Mouse (Mus musculus) kidney, postnatal 0 days (tissue): ENCODE measurements at regions not wholly inside any gene's neighbourhood (a gene's known extent, or its start where the extent isn't known, plus 50 kb on each side); places are given as distances from the start of the nearest gene placed in this dataset.

ENCODE experiments used
- ATAC-seq: fragments of 200-750 bp; cut with Nextera tagmentation; replicated peaks from 2 replicates; pipeline ENCODE4 v1.8.0; 2017; ENCODE audit warnings: low read depth, moderate number of reproducible peaks, moderate TSS enrichment, moderate library complexity; ENCODE audit not compliant: low FRiP score
- DNase-seq: peaks from one replicate; pipeline ENCODE4 v3.0.0-alpha.2; 2016; ENCODE audit warnings: low spot score
- H3K27ac ChIP-seq: fragments of 300-500 bp; sonication (generic); 2 replicates; pipeline ENCODE4 v1.5.1; 2014; ENCODE audit warnings: mild to moderate bottlenecking
- H3K27me3 ChIP-seq: fragments of 300-500 bp; sonication (generic); 2 replicates; pipeline ENCODE4 v1.6.1; 2014; ENCODE audit warnings: low read length, mixed read lengths; ENCODE audit not compliant: insufficient read depth
- H3K36me3 ChIP-seq: fragments of 300-500 bp; sonication (generic); 2 replicates; pipeline ENCODE4 v1.6.1; 2014; ENCODE audit warnings: low read length, mixed read lengths; ENCODE audit not compliant: insufficient read depth
- H3K4me1 ChIP-seq: fragments of 300-500 bp; sonication (generic); replicated peaks from 2 replicates; pipeline ENCODE4 v1.6.1; 2014; ENCODE audit warnings: antibody characterized with exemption, low read length, mixed read lengths; ENCODE audit not compliant: insufficient read depth
- H3K4me2 ChIP-seq: fragments of 300-500 bp; sonication (generic); 2 replicates; pipeline ENCODE4 v1.6.1; 2014; ENCODE audit warnings: mild to moderate bottlenecking, low read length, moderate library complexity, mixed read lengths
- H3K4me3 ChIP-seq: fragments of 300-500 bp; sonication (generic); replicated peaks from 2 replicates; pipeline ENCODE4 v1.5.1; 2014; ENCODE audit warnings: low read depth, low read length
- H3K9ac ChIP-seq: fragments of 300-500 bp; sonication (generic); 2 replicates; pipeline ENCODE4 v1.6.1; 2014; ENCODE audit warnings: low read depth, low read length
- H3K9me3 ChIP-seq: fragments of 300-500 bp; sonication (generic); replicated peaks from 2 replicates; pipeline ENCODE4 v1.6.1; 2016; ENCODE audit warnings: low read length, inconsistent platforms, mixed read lengths
- CTCF ChIP-seq: IDR thresholded peaks from 2 replicates; pipeline ENCODE4 v1.5.1; 2016; ENCODE audit warnings: antibody characterized with exemption, low read depth, mild to moderate bottlenecking, moderate library complexity
- WGBS: fragments of 180-500 bp; shearing (Covaris S2); extraction: QIAGEN DNeasy Blood & Tissue Kit; methylation state at CpG from one replicate; pipeline ENCODE4 v1.1.7; 2014; 5-methylcytosine and 5-hydroxymethylcytosine counted together

DNA sequence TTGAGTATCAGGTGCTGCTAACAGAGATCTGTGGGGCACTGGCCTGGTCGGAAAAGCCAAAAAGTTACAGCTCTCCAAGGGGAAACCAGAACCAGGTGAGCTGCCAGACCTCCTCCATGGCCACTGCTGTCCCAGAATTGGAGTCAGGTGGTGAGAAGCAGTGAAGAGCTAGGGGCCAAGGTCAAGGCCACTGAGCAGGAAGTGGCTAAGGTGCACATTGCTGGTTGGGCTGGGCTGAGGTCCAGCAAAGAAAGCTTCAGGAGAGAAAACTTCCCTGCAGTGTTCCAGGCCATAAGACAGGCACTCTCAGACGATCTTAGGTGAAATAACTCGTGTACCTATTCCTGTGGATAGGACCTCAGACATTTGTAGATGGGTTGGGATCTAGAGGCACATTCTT, 171.4 kb downstream of the Olfr1505 start:
- Histone ChIP-seq H3K4me1 (no peaks in the 10 kb centered on the region), H3K27me3 (no peaks in the 10 kb centered on the region), H3K9me3 (no peaks in the 10 kb centered on the region), H3K36me3 (no peaks in the 10 kb centered on the region), H3K4me3 (no peak overlapping the region), H3K27ac (no peak overlapping the region), H3K9ac (no peak overlapping the region), H3K4me2 (no peak overlapping the region)
- no peak for ATAC-seq
- no peak for TF ChIP-seq CTCF
- no peak for DNase-seq
- 88% methylated on average over 3 of the region's 3 CpGs for WGBS

GRCm38 (mm10) chr19:14090106-14090505, 176.8 kb downstream of the Olfr1505 start:
- Histone ChIP-seq H3K9ac (no peak overlapping the region), H3K27me3 (no peaks in the 10 kb centered on the region), H3K4me3 (no peak overlapping the region), H3K27ac (no peak overlapping the region), H3K9me3 (no peaks in the 10 kb centered on the region), H3K4me1 (no peaks in the 10 kb centered on the region), H3K4me2 (no peak overlapping the region), H3K36me3 (no peaks in the 10 kb centered on the region)
- TF ChIP-seq CTCF = no peak
- no peak for ATAC-seq
- WGBS = 75% methylated on average over 3 of the region's 3 CpGs
- DNase-seq = peak; percentile 6

DNA sequence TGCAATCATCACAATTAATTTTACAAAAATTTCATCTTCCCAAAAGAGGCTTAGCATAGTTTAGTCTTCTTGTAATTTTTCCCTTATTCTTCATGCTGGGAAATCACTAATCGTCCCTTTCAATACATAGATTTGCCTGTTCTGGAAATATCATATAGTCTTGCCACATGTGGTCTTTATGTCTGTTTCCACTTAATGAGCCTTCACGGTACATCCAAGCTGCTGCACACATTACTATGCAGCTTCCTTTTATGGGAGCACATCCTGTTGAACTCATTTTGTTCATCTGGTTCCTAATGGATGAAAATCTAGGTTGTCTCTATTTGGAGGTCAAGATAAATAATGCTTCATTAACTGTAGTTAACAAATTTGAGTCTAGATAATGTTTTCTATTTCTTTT, 180.9 kb downstream of the Olfr1505 start:
- Histone ChIP-seq H3K4me3 (no peak overlapping the region), H3K9me3 (no peaks in the 10 kb centered on the region), H3K36me3 (no peaks in the 10 kb centered on the region), H3K9ac (no peak overlapping the region), H3K27me3 (no peaks in the 10 kb centered on the region), H3K27ac (no peak overlapping the region), H3K4me1 (no peaks in the 10 kb centered on the region), H3K4me2 (no peak overlapping the region)
- WGBS = 73% methylated on average over 2 of the region's 2 CpGs
- ATAC-seq = no peak
- DNase-seq = no peak
- TF ChIP-seq CTCF = no peak

DNA sequence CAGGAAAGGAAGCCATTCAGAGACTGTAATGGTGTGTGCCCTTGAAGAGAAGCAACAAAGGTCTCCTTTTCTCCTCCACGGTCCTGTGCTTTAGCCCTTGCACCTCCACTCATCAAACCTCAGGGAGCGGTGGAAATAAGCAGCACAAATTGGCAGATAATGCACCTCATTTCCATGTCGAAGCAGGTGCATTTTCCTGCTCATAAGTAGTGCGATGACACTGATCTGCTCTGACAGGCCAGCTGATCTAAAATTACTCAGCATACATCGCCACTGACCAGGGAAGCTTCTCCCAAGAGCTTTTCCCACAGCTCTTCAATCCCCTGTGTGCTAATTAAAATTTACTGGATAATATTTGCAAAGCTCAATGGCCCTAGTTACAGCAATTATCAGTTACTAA, 182.9 kb downstream of the Olfr1505 start:
- H3K4me3 ChIP-seq = no peak overlapping the region
- DNase-seq = no peak
- no peaks in the 10 kb centered on the region for H3K36me3 ChIP-seq
- H3K27ac ChIP-seq = no peak overlapping the region
- no peak for TF ChIP-seq CTCF
- WGBS = 79% methylated on average over 5 of the region's 5 CpGs
- H3K4me1 ChIP-seq = no peaks in the 10 kb centered on the region
- ATAC-seq = no peak
- no peak overlapping the region for H3K9ac ChIP-seq
- H3K4me2 ChIP-seq = no peak overlapping the region
- no peaks in the 10 kb centered on the region for H3K27me3 ChIP-seq
- H3K9me3 ChIP-seq = no peaks in the 10 kb centered on the region

- Histone ChIP-seq H3K27me3 (no peaks in the 10 kb centered on the region), H3K9ac (no peak overlapping the region), H3K27ac (no peak overlapping the region), H3K4me3 (no peak overlapping the region), H3K4me2 (no peak overlapping the region), H3K36me3 (no peaks in the 10 kb centered on the region), H3K9me3 (no peaks in the 10 kb centered on the region), H3K4me1 (no peaks in the 10 kb centered on the region)
- WGBS = 55% methylated on average over 4 of the region's 4 CpGs
- no peak for TF ChIP-seq CTCF
- ATAC-seq (no peak), DNase-seq (no peak)
Observed at GRCm38 (mm10) chr19:14109091-14109490, 195.8 kb downstream of the Olfr1505 start.

GRCm38 (mm10) chr19:14123348-14124113, 210.2 kb downstream of the Olfr1505 start:
- H3K4me1 ChIP-seq = no peaks in the 10 kb centered on the region
- H3K9ac ChIP-seq = no peak overlapping the region
- H3K27ac ChIP-seq = no peak overlapping the region
- ATAC-seq (no peak), DNase-seq (peak; percentile 25)
- TF ChIP-seq CTCF = no peak
- no peaks in the 10 kb centered on the region for H3K36me3 ChIP-seq
- WGBS = 20% methylated on average over 8 of the region's 8 CpGs
- peak overlapping the region; percentile 16; the same call in 1 of the 2 replicates for H3K4me2 ChIP-seq
- H3K9me3 ChIP-seq = no peaks in the 10 kb centered on the region
- no peaks in the 10 kb centered on the region for H3K27me3 ChIP-seq
- H3K4me3 ChIP-seq = no peak overlapping the region
